Mouse (Mus musculus) forebrain, embryonic 14.5 days (tissue): Measurements from ENCODE around the gene Ly86. TPM values are rescaled to one million over a fixed set of nuclear protein-coding genes. Genes with fewer than 3 reads are reported as not detected.
A peak's percentile ranks its signal among the peaks of the same experiment; 100 is the strongest.

Experiments used
- ATAC-seq: fragments of 200-750 bp; cut with Nextera tagmentation; 2 replicates; pipeline ENCODE4 v1.8.0; 2017; ENCODE audit warnings: mild to moderate bottlenecking, moderate library complexity
- DNase-seq: peaks from one replicate; pipeline ENCODE4 v3.0.0-alpha.2; 2015; ENCODE audit warnings: low spot score
- H3K27ac ChIP-seq: fragments of 300-500 bp; sonication (generic); 2 replicates; pipeline ENCODE4 v1.5.1; 2014; ENCODE audit warnings: low read depth, mild to moderate bottlenecking, control low read depth, low read length, moderate library complexity
- H3K27me3 ChIP-seq: fragments of 300-500 bp; sonication (generic); replicated peaks from 2 replicates; pipeline ENCODE4 v1.6.1; 2014; ENCODE audit warnings: low read length, control low read depth, mixed read lengths; ENCODE audit not compliant: control insufficient read depth, insufficient read depth
- H3K36me3 ChIP-seq: fragments of 300-500 bp; sonication (generic); 2 replicates; pipeline ENCODE4 v1.6.1; 2014; ENCODE audit warnings: low read length, control low read depth; ENCODE audit not compliant: control insufficient read depth, insufficient read depth
- H3K4me1 ChIP-seq: fragments of 300-500 bp; sonication (generic); 2 replicates; pipeline ENCODE4 v1.6.1; 2014; ENCODE audit warnings: antibody characterized with exemption, low read length, control low read depth; ENCODE audit not compliant: control insufficient read depth, insufficient read depth
- H3K4me2 ChIP-seq: fragments of 300-500 bp; sonication (generic); 2 replicates; pipeline ENCODE4 v1.6.1; 2014; ENCODE audit warnings: mild to moderate bottlenecking, control low read depth, low read length
- H3K4me3 ChIP-seq: fragments of 300-500 bp; sonication (generic); 2 replicates; pipeline ENCODE4 v1.5.1; 2014; ENCODE audit warnings: low read depth, low read length, control low read depth
- H3K9ac ChIP-seq: fragments of 300-500 bp; sonication (generic); 2 replicates; pipeline ENCODE4 v1.6.1; 2014; ENCODE audit warnings: mild to moderate bottlenecking, low read length, control low read depth, moderate library complexity
- H3K9me3 ChIP-seq: fragments of 300-500 bp; sonication (generic); replicated peaks from 2 replicates; pipeline ENCODE4 v1.6.1; 2016; ENCODE audit warnings: low read length, control low read depth, mixed read lengths; ENCODE audit not compliant: control insufficient read depth
- WGBS: fragments of 180-500 bp; shearing (Covaris S2); extraction: QIAGEN DNeasy Blood & Tissue Kit; methylation state at CpG from one replicate; pipeline ENCODE4 v1.1.7; 2014; 5-methylcytosine and 5-hydroxymethylcytosine counted together
- polyA plus RNA-seq: library from polyadenylated mRNA; unstranded; fragments of >200 nt; fragmentation: Nextera tagmentation; extraction: Ambion mirVana; gene quantifications from 2 replicates; pipeline ENCODE4 v1.2.1, GENCODE M21; 2014

The Ly86 gene
- 6.0 and 11.2 TPM in 2 replicates for polyA plus RNA-seq

GRCm38 (mm10) chr13:37344909-37345772 lies at the start of gene Ly86:
TSS of gene Ly86 (plus strand) at chr13:37345208.
- H3K27ac ChIP-seq: no peak within 1 kb of the TSS
- H3K36me3 ChIP-seq: no peaks in the 10 kb centered on the region
- no peak within 1 kb of the TSS for H3K9ac ChIP-seq
- H3K4me1 ChIP-seq: no peaks in the 10 kb centered on the region
- H3K27me3 ChIP-seq: no peaks in the 10 kb centered on the region
- ATAC-seq: no peak
- 92% methylated on average over 28 of the region's 28 CpGs for WGBS
- no peak within 1 kb of the TSS for H3K4me2 ChIP-seq
- H3K9me3 ChIP-seq: no peaks in the 10 kb centered on the region
- DNase-seq: no peak
- no peak within 1 kb of the TSS for H3K4me3 ChIP-seq

- H3K9me3 ChIP-seq: no peaks in the 10 kb centered on the region; the same call in 1 of the 2 replicates
- H3K4me1 ChIP-seq: peaks cover 5% of the 10 kb centered on the region; the same call in 1 of the 2 replicates
- H3K4me3 ChIP-seq: no peak overlapping the region
- no peaks in the 10 kb centered on the region for H3K36me3 ChIP-seq
- H3K27me3 ChIP-seq: no peaks in the 10 kb centered on the region
- H3K9ac ChIP-seq: no peak overlapping the region
- ATAC-seq (no peak), DNase-seq (peak; percentile 60)
- H3K4me2 ChIP-seq: no peak overlapping the region
- H3K27ac ChIP-seq: no peak overlapping the region
- WGBS: 55% methylated on average over 5 of the region's 5 CpGs
Observed at GRCm38 (mm10) chr13:37297886-37298285, 47.1 kb upstream of the Ly86 start.

DNA sequence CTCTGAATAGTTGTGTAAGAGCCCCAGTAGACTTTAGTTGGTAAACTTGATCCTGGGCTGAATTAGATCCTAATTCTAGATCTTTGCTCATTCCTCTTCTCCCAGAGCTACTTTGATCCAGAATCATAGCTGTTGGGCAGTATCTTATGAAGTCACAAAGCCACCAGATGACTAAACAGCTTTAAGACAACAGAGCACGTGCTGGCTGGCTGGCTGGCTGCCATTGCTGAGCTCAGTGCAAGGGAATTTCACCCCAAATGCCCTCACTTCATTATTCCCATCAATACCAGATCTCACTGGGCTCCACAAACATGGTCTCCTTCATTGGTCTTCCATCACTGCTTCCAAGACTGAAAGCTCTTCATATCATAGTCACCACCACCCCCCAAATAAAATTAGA lies 46.2 kb upstream of the Ly86 start:
- 30% methylated on average over 1 of the region's 1 CpGs for WGBS
- DNase-seq: no peak
- Histone ChIP-seq H3K9ac (no peak overlapping the region), H3K4me3 (no peak overlapping the region), H3K9me3 (no peaks in the 10 kb centered on the region), H3K4me1 (peaks cover 5% of the 10 kb centered on the region; the same call in 1 of the 2 replicates), H3K27me3 (no peaks in the 10 kb centered on the region), H3K4me2 (no peak overlapping the region), H3K36me3 (no peaks in the 10 kb centered on the region), H3K27ac (no peak overlapping the region)
- no peak for ATAC-seq

- 52% methylated on average over 5 of the region's 5 CpGs for WGBS
- H3K9ac ChIP-seq: no peak overlapping the region
- no peaks in the 10 kb centered on the region for H3K36me3 ChIP-seq
Observed at GRCm38 (mm10) chr13:37302877-37303276, 42.1 kb upstream of the Ly86 start.

DNA sequence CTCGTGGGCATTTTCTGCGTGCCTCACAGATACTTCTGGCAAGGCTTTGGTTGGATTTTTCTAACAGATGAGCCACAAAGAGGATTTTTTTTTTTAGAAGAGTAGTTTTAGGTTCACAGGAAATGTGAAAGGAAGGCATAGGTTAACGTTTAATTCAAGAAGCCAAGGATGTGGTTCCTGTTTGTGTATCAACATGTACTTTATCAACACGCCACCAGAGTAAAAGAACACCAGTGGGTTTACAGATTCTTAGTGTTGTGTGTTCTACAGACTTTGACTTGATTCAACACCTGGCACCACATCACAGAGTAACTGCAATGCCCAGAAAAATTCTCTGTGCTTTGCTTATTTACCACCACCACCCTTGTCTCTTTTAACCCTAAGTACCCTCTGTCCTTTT lies 37.0 kb upstream of the Ly86 start:
- no peak overlapping the region for H3K4me3 ChIP-seq
- no peak for ATAC-seq
- H3K9me3 ChIP-seq: no peaks in the 10 kb centered on the region
- no peaks in the 10 kb centered on the region for H3K27me3 ChIP-seq
- peaks cover 16% of the 10 kb centered on the region for H3K4me1 ChIP-seq
- H3K36me3 ChIP-seq: no peaks in the 10 kb centered on the region
- no peak overlapping the region for H3K27ac ChIP-seq
- no peak for DNase-seq
- no peak overlapping the region for H3K9ac ChIP-seq
- no peak overlapping the region for H3K4me2 ChIP-seq
- WGBS: 84% methylated on average over 4 of the region's 4 CpGs

More at GRCm38 (mm10) chr13:37302877-37303276, 42.1 kb upstream of the Ly86 start:
- no peak overlapping the region for H3K4me2 ChIP-seq
- DNase-seq: no peak
- H3K4me1 ChIP-seq: peaks cover 3% of the 10 kb centered on the region; the same call in 1 of the 2 replicates
- H3K27ac ChIP-seq: no peak overlapping the region
- no peak overlapping the region for H3K4me3 ChIP-seq
- ATAC-seq: no peak
- H3K9me3 ChIP-seq: no peaks in the 10 kb centered on the region
- H3K27me3 ChIP-seq: no peaks in the 10 kb centered on the region

DNA sequence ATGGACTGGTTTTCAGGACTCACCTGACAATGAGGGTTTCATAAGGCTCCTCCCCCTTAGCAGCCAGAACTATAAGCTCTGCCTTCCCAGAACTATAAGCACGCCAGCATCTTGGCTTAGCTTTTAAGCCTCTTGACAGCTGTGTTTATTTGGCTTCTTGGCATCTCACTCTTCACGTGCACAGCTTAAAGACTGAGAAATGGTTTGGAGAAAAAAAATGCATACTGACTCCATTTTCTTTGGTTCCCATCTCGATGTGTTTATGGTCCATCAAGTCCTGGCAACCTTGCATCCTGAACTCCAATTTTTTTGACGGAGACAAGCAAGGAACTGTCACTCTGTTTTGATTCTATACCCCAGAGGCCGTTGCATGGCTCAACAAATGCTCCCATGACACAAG lies 35.7 kb upstream of the Ly86 start:
- Histone ChIP-seq H3K9me3 (no peaks in the 10 kb centered on the region), H3K36me3 (no peaks in the 10 kb centered on the region), H3K9ac (no peak overlapping the region), H3K4me3 (no peak overlapping the region), H3K4me2 (no peak overlapping the region), H3K27ac (no peak overlapping the region), H3K27me3 (no peaks in the 10 kb centered on the region), H3K4me1 (peaks cover 18% of the 10 kb centered on the region)
- no peak for ATAC-seq
- peak; percentile 74 for DNase-seq
- WGBS: 63% methylated on average over 5 of the region's 5 CpGs

DNA sequence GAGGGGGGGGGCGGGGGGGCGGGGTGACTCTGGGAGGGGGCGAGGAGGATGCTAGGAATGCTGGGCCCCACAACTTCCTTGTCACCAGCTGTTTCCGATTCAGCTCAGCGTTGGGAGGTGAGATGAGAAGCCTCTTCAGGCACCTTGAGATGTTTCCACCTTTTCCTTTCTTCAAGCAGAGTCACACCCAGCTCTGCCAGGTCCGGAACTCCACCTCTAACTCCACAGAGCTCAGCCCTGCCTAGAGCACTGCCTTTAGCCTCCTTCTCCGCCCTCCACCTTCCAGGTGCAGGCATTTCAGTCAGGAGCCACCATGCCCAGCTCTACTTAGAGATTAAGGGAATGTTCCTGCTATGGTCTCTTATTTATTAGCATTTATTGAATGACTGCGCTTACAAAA lies 34.7 kb upstream of the Ly86 start:
- H3K36me3 ChIP-seq: no peaks in the 10 kb centered on the region
- DNase-seq (no peak), ATAC-seq (no peak)
- 55% methylated on average over 8 of the region's 8 CpGs for WGBS
- H3K4me3 ChIP-seq: no peak overlapping the region
- peaks cover 18% of the 10 kb centered on the region for H3K4me1 ChIP-seq
- H3K9me3 ChIP-seq: no peaks in the 10 kb centered on the region
- H3K4me2 ChIP-seq: no peak overlapping the region
- no peak overlapping the region for H3K27ac ChIP-seq
- no peak overlapping the region for H3K9ac ChIP-seq
- H3K27me3 ChIP-seq: no peaks in the 10 kb centered on the region

DNA sequence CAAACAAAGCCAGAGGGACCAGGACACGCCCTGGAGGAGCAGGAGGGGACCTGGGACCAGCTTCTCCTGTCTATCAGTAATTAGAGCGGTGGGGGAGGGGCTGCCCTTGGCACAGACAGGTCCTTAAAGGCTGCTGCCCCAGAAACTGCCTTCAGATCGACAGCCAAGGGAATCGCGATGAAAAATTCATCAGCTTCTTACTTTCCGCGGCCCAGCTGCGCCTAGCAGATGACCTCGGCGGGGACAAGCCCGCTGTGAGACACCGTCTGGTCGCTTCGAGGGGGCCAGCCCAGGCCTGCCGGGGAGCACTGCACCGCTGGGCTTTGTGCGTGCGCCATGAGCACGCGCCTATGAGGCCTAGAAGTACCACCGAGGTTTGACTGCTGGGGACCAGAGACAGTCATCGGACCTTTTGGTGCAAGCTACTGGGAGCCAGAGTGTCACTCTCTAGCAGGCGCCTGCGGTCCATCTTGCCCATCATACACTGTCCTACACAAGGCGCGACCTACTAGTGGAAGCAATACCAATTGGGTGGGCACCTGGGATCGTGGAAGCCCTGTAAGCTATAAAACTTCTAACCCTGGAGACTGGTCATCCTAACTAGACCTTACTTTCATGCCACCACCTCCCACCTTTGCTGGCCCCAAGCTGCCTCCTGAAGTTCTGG lies 33.3 kb upstream of the Ly86 start:
- H3K4me3 ChIP-seq: peak overlapping the region; percentile 29
- peak; percentile 57 for ATAC-seq
- peak overlapping the region; percentile 60 for H3K4me2 ChIP-seq
- no peaks in the 10 kb centered on the region for H3K9me3 ChIP-seq
- peak; percentile 88 for DNase-seq
- peak overlapping the region; percentile 92 for H3K27ac ChIP-seq
- peak overlapping the region; percentile 65 for H3K9ac ChIP-seq
- WGBS: 17% methylated on average over 27 of the region's 27 CpGs
- H3K27me3 ChIP-seq: no peaks in the 10 kb centered on the region
- H3K4me1 ChIP-seq: peaks cover 18% of the 10 kb centered on the region
- H3K36me3 ChIP-seq: no peaks in the 10 kb centered on the region
